Mouse (Mus musculus): ENCODE results near the gene Slc30a3. TPM values are rescaled to one million over a fixed set of nuclear protein-coding genes. Genes with fewer than 3 reads are reported as not detected.

Gene Slc30a3
- polyA plus RNA-seq, 1 experiment from 2014 or later: 1.9 TPM

- H3K9me3 ChIP-seq (ENCODE audit: control insufficient read depth, low read length): no peaks in the 10 kb centered on the region
- H3K9ac ChIP-seq (replicated peaks; ENCODE audit: low read depth, low read length): no peak overlapping the region
- H3K4me1 ChIP-seq (replicated peaks; ENCODE audit: control insufficient read depth, insufficient read depth, low read length): peaks cover 32% of the 10 kb centered on the region
- H3K4me3 ChIP-seq (replicated peaks; ENCODE audit: low read length): peak overlapping the region; percentile 45
- H3K27me3 ChIP-seq (replicated peaks; ENCODE audit: control insufficient read depth, insufficient read depth, low read length): peaks cover 73% of the 10 kb centered on the region
- H3K27ac ChIP-seq (ENCODE audit: low read length): no peak overlapping the region
- under 1% methylated on average over 58 of the region's 59 CpGs for WGBS
- H3K4me2 ChIP-seq (ENCODE audit: low read length): peak overlapping the region; percentile 41
- ATAC-seq: 0 out of 2 replicates have a peak, but pooled peaks have one; percentile 22
- H3K36me3 ChIP-seq (ENCODE audit: control insufficient read depth, insufficient read depth): no peaks in the 10 kb centered on the region
These were observed 13.0 kb downstream of the Slc30a3 start for GRCm38 (mm10) chr5:31094799-31095691.

DNA sequence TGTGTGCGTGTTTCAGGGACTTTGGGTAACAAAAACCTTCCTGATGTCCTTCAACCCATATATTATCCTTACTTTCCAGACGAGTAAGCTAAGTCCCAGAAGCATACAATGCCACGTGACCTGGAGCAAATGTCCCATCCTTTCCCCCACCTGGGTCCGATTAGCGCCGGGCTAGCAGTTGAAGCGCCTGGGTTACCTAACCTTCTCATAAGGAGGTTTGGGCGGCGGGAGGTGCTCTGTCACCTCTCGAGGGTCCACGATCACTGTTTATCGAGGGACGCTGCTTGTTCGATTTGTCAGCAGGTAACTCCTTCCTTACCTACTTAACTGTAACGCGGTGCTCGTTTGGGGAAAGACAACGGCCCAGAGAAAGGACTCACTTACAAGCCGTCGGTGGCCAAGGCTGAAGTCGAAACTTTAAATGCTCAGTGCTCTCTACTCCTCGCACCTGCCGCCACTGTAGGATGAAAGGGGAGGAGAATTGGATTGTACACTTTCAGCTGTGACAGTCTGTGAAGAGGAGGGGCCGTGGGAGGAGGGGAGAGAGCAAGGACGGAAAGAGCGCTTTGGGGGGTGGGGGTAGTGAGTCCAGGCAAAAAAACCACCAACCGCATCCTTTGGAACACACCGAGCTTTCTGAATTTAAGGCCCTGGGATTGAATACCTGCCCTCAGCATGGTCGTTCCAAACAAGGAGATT is 13.8 kb downstream of the Slc30a3 start:
- H3K9ac ChIP-seq (replicated peaks; ENCODE audit: low read depth, low read length): no peak overlapping the region
- ATAC-seq: no peak
- 2% methylated on average over 29 of the region's 29 CpGs for WGBS

DNA sequence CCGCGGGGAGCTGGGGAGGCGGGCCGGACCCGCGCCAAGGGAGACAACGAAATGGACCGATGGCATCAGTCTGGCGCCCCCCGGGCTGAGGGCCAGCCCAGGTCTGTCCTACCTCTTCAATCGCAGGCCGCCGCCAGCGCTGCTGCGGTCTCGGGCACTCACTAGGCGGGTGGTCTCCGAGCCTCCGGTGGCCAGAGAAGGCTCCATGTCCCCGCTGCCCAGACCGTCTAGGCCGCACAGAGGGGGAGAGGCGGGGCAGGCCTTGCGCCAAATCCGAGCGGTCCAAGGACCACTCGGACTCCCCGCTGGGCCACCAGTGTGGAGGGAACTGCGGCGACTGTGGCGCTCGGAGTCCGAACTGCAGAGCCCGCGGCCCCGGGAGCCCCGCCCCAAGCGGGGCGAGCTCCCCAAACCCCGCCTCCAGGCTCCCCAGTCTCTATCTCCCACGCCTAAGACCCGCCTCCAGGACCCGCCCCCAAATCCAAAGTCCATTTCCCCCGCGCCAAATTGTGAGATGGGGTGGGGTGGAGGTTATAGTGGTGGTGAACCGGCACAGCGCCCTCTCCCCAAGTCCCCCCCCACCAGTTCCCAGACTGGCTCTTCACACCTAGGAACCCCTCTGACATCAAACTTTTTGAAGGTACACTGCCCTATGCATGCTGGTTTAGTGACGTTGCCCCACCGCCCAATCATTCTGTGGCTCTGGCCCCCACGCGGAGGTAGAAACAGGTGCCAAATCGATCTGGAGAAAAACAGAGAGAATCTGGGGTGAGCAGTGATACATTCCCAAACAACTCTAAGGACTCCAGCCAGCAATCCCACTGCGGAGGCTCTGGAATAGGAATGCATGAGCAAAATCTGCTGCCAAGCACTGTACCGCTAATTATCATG is 14.6 kb downstream of the Slc30a3 start:
- no peak overlapping the region for H3K27ac ChIP-seq (ENCODE audit: low read length)
- under 1% methylated on average over 51 of the region's 54 CpGs for WGBS
- no peaks in the 10 kb centered on the region for H3K9me3 ChIP-seq (ENCODE audit: control insufficient read depth, low read length)
- peak overlapping the region; percentile 45 for H3K4me3 ChIP-seq (replicated peaks; ENCODE audit: low read length)
- peak overlapping the region; percentile 64 for H3K4me2 ChIP-seq (ENCODE audit: low read length)
- peak overlapping the region; percentile 38 for H3K9ac ChIP-seq (replicated peaks; ENCODE audit: low read depth, low read length)
- no peaks in the 10 kb centered on the region for H3K36me3 ChIP-seq (ENCODE audit: control insufficient read depth, insufficient read depth)
- peak; percentile 47 for ATAC-seq
- peaks cover 75% of the 10 kb centered on the region for H3K27me3 ChIP-seq (replicated peaks; ENCODE audit: control insufficient read depth, insufficient read depth, low read length)
- peaks cover 32% of the 10 kb centered on the region for H3K4me1 ChIP-seq (replicated peaks; ENCODE audit: control insufficient read depth, insufficient read depth, low read length)

More for the DNA sequence above, 13.8 kb downstream of the Slc30a3 start:
- Histone ChIP-seq H3K27ac (ENCODE audit: low read length) (no peak overlapping the region), H3K4me1 (replicated peaks; ENCODE audit: control insufficient read depth, insufficient read depth, low read length) (peaks cover 32% of the 10 kb centered on the region), H3K4me3 (replicated peaks; ENCODE audit: low read length) (peak overlapping the region; percentile 45), H3K36me3 (ENCODE audit: control insufficient read depth, insufficient read depth) (no peaks in the 10 kb centered on the region), H3K9me3 (ENCODE audit: control insufficient read depth, low read length) (no peaks in the 10 kb centered on the region), H3K4me2 (ENCODE audit: low read length) (peak overlapping the region; percentile 64), H3K27me3 (replicated peaks; ENCODE audit: control insufficient read depth, insufficient read depth, low read length) (peaks cover 75% of the 10 kb centered on the region)

- H3K4me1 ChIP-seq (replicated peaks; ENCODE audit: control insufficient read depth, insufficient read depth, low read length): peaks cover 32% of the 10 kb centered on the region
- H3K4me2 ChIP-seq (ENCODE audit: low read length): peak overlapping the region; percentile 64
- no peaks in the 10 kb centered on the region for H3K9me3 ChIP-seq (ENCODE audit: control insufficient read depth, low read length)
- H3K27ac ChIP-seq (ENCODE audit: low read length): no peak overlapping the region
- H3K36me3 ChIP-seq (ENCODE audit: control insufficient read depth, insufficient read depth): no peaks in the 10 kb centered on the region
- peaks cover 68% of the 10 kb centered on the region for H3K27me3 ChIP-seq (replicated peaks; ENCODE audit: control insufficient read depth, insufficient read depth, low read length)
- WGBS: under 1% methylated on average over 49 of the region's 53 CpGs
- H3K4me3 ChIP-seq (replicated peaks; ENCODE audit: low read length): peak overlapping the region; percentile 45
- H3K9ac ChIP-seq (replicated peaks; ENCODE audit: low read depth, low read length): peak overlapping the region; percentile 38; the same call in 1 of the 2 replicates
- no peak for ATAC-seq
These were observed 15.6 kb downstream of the Slc30a3 start for GRCm38 (mm10) chr5:31092231-31092975.

DNA sequence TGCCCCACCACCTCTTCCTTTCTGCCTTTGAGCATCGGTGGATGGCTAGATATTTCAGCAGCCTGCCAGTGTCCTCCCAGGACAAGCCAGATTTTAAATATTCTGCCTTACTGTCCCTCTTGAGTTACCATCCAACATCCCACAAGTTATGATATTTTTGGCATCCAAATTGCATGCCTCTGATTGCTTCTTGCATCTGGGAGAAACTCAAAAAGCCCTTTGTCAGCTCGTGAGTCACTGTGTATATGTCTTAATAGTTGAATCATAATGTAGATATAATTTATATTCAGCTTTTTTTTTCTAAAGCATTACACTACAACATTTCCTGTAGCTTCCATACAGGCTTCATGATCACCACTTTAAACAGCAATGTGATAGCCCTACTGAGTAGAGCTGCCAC is 20.9 kb downstream of the Slc30a3 start:
- no peak overlapping the region for H3K4me3 ChIP-seq (replicated peaks; ENCODE audit: low read length)
- no peaks in the 10 kb centered on the region for H3K4me1 ChIP-seq (replicated peaks; ENCODE audit: control insufficient read depth, insufficient read depth, low read length)
- peaks cover 23% of the 10 kb centered on the region for H3K27me3 ChIP-seq (replicated peaks; ENCODE audit: control insufficient read depth, insufficient read depth, low read length)
- H3K27ac ChIP-seq (ENCODE audit: low read length): no peak overlapping the region
- ATAC-seq: no peak
- H3K9ac ChIP-seq (replicated peaks; ENCODE audit: low read depth, low read length): no peak overlapping the region
- no peaks in the 10 kb centered on the region for H3K36me3 ChIP-seq (ENCODE audit: control insufficient read depth, insufficient read depth)
- H3K4me2 ChIP-seq (ENCODE audit: low read length): no peak overlapping the region
- H3K9me3 ChIP-seq (ENCODE audit: control insufficient read depth, low read length): no peaks in the 10 kb centered on the region
- WGBS: 78% methylated on average over 2 of the region's 2 CpGs

DNA sequence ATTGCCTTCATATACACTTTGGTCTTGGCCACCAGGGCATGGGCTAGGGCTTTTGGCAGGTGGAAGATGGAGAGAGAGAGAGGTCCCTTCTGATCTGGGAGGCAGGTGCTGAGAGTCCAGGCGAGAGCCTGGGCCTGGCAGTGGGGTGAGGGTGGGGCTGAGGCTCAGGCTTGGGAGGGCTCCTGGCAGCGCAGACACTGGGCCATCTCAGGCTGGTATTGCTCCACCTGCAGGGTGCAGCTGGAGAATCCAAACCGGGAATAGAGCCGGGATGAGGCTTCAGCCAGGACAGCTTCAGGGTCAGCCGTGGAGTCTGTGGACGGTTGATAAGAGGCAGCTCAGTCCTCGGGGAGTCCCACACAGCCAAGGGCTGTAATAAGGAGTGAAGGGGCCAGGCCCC is 21.4 kb downstream of the Slc30a3 start:
- H3K27ac ChIP-seq (ENCODE audit: low read length): no peak overlapping the region
- H3K36me3 ChIP-seq (ENCODE audit: control insufficient read depth, insufficient read depth): no peaks in the 10 kb centered on the region
- no peak for ATAC-seq
- H3K9ac ChIP-seq (replicated peaks; ENCODE audit: low read depth, low read length): no peak overlapping the region
- H3K4me1 ChIP-seq (replicated peaks; ENCODE audit: control insufficient read depth, insufficient read depth, low read length): no peaks in the 10 kb centered on the region
- no peaks in the 10 kb centered on the region for H3K9me3 ChIP-seq (ENCODE audit: control insufficient read depth, low read length)
- no peak overlapping the region for H3K4me2 ChIP-seq (ENCODE audit: low read length)
- 31% methylated on average over 7 of the region's 7 CpGs for WGBS
- peaks cover 17% of the 10 kb centered on the region for H3K27me3 ChIP-seq (replicated peaks; ENCODE audit: control insufficient read depth, insufficient read depth, low read length)
- no peak overlapping the region for H3K4me3 ChIP-seq (replicated peaks; ENCODE audit: low read length)

GRCm38 (mm10) chr5:31083949-31084348 is 24.1 kb downstream of the Slc30a3 start:
- ATAC-seq: no peak
- H3K27me3 ChIP-seq (replicated peaks; ENCODE audit: control insufficient read depth, insufficient read depth, low read length): no peaks in the 10 kb centered on the region
- H3K27ac ChIP-seq (ENCODE audit: low read length): no peak overlapping the region
- H3K4me2 ChIP-seq (ENCODE audit: low read length): no peak overlapping the region
- no peak overlapping the region for H3K9ac ChIP-seq (replicated peaks; ENCODE audit: low read depth, low read length)
- H3K36me3 ChIP-seq (ENCODE audit: control insufficient read depth, insufficient read depth): no peaks in the 10 kb centered on the region; the same call in 1 of the 2 replicates
- H3K4me3 ChIP-seq (replicated peaks; ENCODE audit: low read length): no peak overlapping the region
- 2% methylated on average over 8 of the region's 8 CpGs for WGBS
- H3K9me3 ChIP-seq (ENCODE audit: control insufficient read depth, low read length): no peaks in the 10 kb centered on the region
- H3K4me1 ChIP-seq (replicated peaks; ENCODE audit: control insufficient read depth, insufficient read depth, low read length): peaks cover 10% of the 10 kb centered on the region

DNA sequence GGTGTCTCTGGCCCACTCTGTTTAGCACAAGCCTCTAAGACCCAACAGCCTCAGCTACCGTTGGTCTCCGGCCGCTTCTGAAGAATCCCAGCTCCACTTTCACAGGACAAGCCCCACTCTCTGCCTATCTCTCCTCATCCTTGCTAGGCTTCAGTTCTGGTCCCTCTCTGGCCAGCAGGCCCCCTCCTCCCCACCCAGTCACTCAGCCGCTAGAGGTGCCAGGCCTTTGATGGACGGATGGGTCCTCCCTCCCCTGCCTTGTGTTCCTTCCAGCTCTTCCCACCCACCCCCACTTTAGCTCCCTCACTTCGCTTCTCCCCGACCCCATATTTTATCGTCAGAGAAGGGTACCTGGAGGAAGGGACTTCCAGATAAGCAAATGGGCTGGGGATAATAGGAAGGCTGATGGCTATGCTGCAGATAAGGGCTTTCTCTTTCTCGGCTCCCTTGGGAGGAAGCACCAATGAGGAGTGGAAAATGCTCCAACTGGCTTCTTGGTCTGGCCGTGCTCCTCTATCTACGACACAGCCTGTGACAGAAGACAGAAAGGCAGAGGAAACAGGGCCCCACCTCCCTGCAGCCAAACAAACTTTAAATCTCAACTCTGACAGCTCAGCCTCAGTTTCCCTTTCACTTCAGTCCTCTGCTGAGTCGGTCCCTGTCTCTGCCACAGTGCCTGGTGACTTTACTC is 25.0 kb downstream of the Slc30a3 start:
- H3K4me2 ChIP-seq (ENCODE audit: low read length): no peak overlapping the region
- WGBS: 43% methylated on average over 12 of the region's 12 CpGs
- no peak overlapping the region for H3K27ac ChIP-seq (ENCODE audit: low read length)
- H3K9me3 ChIP-seq (ENCODE audit: control insufficient read depth, low read length): no peaks in the 10 kb centered on the region
- peaks cover 4% of the 10 kb centered on the region for H3K36me3 ChIP-seq (ENCODE audit: control insufficient read depth, insufficient read depth)
- no peak overlapping the region for H3K9ac ChIP-seq (replicated peaks; ENCODE audit: low read depth, low read length)
- H3K27me3 ChIP-seq (replicated peaks; ENCODE audit: control insufficient read depth, insufficient read depth, low read length): no peaks in the 10 kb centered on the region
- peaks cover 10% of the 10 kb centered on the region for H3K4me1 ChIP-seq (replicated peaks; ENCODE audit: control insufficient read depth, insufficient read depth, low read length)
- no peak overlapping the region for H3K4me3 ChIP-seq (replicated peaks; ENCODE audit: low read length)
- no peak for ATAC-seq
